Mouse (Mus musculus): ENCODE results near the gene Tbx21. TPM values are rescaled to one million over a fixed set of nuclear protein-coding genes. Genes with fewer than 3 reads are reported as not detected.

The Tbx21 gene
- total RNA-seq, 2 experiments from 2014 or later = 0.13 TPM; not detected in 1

DNA sequence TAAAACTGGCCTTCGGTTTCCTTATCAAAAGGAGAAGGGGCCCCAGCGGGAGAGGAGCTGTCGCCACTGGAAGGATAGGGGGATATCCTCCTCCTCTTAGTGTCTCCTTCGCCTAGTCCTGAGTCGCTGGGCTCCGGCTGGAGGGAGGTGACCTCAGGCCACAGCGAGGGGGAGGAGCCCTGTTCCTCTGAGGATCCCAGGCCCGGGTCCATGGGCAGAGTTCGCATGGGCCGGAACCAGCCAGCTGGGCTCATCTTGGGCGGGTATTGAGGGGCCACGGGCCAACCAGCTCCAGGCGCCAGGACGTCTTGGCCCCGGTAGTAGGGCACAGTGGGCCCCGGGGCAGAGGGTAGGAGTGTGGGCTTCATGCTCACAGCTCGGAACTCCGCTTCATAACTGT is 16.3 kb downstream of the Tbx21 start:
- peak in 1 of 2 experiments; percentile 7 for DNase-seq (ENCODE audit: low spot score in 2 of 2)
- intact Hi-C loops (cut with DNase I) = no loop called here

GRCm38 (mm10) chr11:97094600-97094999 is 20.5 kb downstream of the Tbx21 start:
- DNase-seq (ENCODE audit: low spot score in 2 of 2) = no peak
- intact Hi-C loops (cut with DNase I) = no loop called here

DNA sequence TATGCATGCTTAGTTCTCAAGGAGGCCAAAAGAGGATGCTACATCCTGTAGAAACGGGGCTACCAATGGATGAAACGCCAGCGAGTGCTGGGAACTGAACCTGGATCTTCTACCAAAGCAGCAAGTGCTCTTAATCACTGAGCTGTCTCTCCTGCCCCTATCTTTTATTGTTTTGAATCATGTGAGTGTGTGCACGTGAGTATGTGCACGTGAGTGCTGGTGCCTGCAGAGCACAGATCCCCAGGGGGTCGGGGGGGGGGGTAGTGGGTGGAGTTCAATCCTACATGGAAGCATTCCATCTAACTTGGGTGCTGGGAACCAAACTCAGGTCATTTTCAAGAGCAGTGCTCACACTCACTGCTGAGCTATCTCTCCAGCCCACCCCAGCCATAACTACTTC is 28.8 kb downstream of the Tbx21 start:
- no peak for DNase-seq (ENCODE audit: low spot score in 2 of 2)
- intact Hi-C loops (cut with DNase I) = no loop called here

- DNase-seq (ENCODE audit: low spot score in 2 of 2) = no peak
- intact Hi-C loops (cut with DNase I) = no loop called here
Observed at GRCm38 (mm10) chr11:97084821-97085505, 30.2 kb downstream of the Tbx21 start.

DNA sequence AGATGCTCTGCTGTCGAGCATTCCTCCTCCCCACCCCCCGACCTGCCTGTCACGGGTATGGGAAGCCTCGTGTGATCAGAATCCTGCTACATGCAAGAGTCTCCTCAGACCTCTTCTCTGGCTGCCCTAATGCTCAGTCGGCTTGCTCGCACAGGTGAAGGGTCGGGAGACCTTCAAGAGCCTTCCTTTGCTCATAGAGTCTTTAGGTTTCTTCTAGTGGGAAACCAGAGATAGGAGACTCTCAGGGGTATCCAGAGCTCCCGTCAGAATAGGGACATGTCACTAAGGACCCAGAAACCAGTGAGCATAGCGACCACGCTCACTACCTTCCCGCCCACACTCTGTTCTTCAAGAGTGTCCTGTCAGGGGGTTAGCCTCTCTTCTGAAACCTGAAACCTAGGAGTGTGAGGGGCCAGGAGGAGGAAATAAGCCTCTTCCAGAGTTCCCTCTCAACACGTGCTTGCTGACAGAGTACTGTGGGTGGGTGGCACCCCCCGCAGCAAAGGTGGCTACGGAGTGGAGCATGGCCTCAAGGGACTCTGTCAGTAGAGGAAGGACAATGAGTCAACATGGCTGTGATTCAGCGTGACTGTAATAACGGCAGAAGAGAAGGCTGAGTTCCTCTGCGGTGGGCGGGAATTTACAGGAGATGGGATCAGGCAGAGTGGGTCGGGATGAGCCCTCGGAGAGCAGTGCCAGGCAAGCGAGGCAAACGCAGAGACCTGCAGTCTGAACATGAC is 31.6 kb downstream of the Tbx21 start:
- peak; percentile 35 to 68 for DNase-seq (ENCODE audit: low spot score in 2 of 2)
- intact Hi-C loops (cut with DNase I) = no loop called here

DNA sequence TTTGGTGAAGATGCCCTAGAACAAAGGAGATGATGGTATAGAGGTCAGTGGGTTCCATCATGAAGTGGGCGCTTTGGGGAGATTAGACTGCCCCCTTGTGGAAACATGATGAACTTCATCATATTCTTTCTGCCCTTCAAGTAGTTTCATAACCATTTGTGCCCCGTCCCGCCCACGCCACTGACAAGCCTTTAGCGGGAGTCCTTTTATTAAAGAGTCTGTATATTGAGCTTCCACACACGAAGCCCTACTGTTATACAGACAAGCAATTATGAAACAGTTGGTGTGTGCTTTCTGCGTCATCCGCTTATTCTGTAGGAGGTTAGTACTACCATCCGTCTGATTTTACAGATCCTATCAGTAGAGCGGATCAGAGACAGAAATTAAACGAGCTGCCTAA is 32.2 kb downstream of the Tbx21 start:
- DNase-seq (ENCODE audit: low spot score in 2 of 2) = peak; percentile 52 to 71
- intact Hi-C loops (cut with DNase I) = no loop called here

GRCm38 (mm10) chr11:97080291-97080690 is 34.8 kb downstream of the Tbx21 start:
- intact Hi-C loops (cut with DNase I) = no loop called here
- no peak for DNase-seq (ENCODE audit: low spot score in 2 of 2)

DNA sequence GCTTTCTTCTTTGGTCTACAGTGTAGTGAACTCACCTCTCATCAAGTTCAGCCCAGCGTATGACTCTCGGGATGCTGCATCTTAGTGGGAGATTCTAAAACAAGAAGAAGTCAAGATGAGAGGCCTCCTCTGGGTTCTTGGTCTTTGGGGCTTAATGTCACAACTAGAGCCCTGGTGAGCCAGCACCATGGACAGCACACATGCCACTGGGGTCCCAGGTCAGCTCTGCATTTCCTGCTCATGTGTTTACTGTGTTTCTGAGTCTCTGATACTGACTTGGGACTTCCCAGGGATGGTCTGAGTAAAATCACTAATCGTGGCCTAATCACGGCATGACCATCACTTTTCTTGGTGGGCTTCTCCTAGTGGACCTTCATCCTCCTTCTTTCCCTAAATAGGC is 36.4 kb downstream of the Tbx21 start:
- no peak for DNase-seq (ENCODE audit: low spot score in 2 of 2)
- intact Hi-C loops (cut with DNase I) = no loop called here

GRCm38 (mm10) chr11:97074235-97074634 is 40.9 kb downstream of the Tbx21 start:
- no peak for DNase-seq (ENCODE audit: low spot score in 2 of 2)
- intact Hi-C loops (cut with DNase I) = no loop called here

GRCm38 (mm10) chr11:97072533-97072932 is 42.6 kb downstream of the Tbx21 start:
- intact Hi-C loops (cut with DNase I) = loop anchor here (2.0 kb wide), 1 partner anchor 74 kb away; no protein-coding TSS in a partner anchor
- peak; percentile 77 to 85 for DNase-seq (ENCODE audit: low spot score in 2 of 2)

- DNase-seq (ENCODE audit: low spot score in 2 of 2) = no peak
- intact Hi-C loops (cut with DNase I) = no loop called here
Observed at GRCm38 (mm10) chr11:97071129-97071528, 44.0 kb downstream of the Tbx21 start.

GRCm38 (mm10) chr11:97069770-97070169 is 45.4 kb downstream of the Tbx21 start:
- intact Hi-C loops (cut with DNase I) = no loop called here
- no peak for DNase-seq (ENCODE audit: low spot score in 2 of 2)

DNA sequence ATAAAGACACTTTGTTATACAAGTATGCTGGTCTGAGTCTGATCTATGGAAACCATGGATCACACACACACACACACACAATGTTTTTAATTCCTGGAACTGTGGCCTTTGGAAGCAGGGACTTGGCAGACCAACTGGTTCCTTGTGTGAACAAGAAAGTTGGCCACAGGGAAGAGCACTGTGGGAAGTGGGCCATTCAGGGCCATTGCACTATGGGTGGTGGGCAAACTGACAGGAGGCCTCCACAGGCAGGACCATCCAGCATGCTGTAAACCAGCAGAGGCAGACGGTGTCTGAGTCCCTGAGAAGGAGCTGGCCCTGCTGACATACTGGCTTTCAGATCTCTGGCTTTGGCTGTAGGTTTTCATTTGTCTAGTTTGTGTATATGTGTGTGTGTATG is 45.8 kb downstream of the Tbx21 start:
- DNase-seq (ENCODE audit: low spot score in 2 of 2) = no peak
- intact Hi-C loops (cut with DNase I) = no loop called here

GRCm38 (mm10) chr11:97066656-97067360 is 48.3 kb downstream of the Tbx21 start:
- intact Hi-C loops (cut with DNase I) = no loop called here
- no peak for DNase-seq (ENCODE audit: low spot score in 2 of 2)

DNA sequence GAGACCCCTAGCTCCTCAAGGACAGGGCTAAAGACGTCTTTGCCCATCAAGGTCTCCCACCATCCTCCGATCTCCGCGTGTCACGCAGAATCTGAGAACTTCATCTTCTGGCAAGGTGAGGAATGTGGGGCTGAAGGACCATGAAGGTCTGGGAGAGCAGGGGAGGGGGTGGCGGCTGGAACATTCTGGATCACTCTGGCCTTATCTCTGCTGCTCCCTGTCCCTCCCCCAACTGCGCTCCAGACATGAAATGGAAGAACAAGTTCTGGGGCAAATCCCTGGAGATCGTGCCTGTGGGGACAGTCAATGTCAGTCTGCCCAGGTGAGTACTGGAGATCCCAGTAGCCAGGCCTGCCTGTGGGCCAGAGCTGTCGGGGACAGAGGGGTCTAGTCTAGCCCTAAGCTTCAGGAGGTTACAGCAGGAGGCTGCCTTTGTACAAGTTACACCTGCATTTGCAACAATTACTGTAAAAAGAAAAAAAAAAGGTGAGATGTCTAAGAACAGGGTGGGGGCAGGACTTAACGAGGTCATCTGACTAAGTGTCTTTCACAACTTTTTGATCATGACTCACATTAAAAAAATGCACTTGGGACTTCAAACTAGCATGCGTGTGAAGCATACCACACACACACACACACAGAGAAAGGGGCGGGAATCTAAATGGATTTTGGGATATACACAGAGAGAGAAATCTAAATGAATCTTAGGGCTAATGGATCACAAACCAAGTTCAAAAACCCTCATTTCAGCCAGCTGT is 49.4 kb downstream of the Tbx21 start:
- intact Hi-C loops (cut with DNase I) = no loop called here
- DNase-seq (ENCODE audit: low spot score in 2 of 2) = no peak

- intact Hi-C loops (cut with DNase I) = no loop called here
- DNase-seq (ENCODE audit: low spot score in 2 of 2) = no peak
Observed at GRCm38 (mm10) chr11:97063921-97064295, 51.2 kb downstream of the Tbx21 start.

- DNase-seq (ENCODE audit: low spot score in 2 of 2) = no peak
- intact Hi-C loops (cut with DNase I) = no loop called here
Observed at GRCm38 (mm10) chr11:97063274-97063920, 51.7 kb downstream of the Tbx21 start.

DNA sequence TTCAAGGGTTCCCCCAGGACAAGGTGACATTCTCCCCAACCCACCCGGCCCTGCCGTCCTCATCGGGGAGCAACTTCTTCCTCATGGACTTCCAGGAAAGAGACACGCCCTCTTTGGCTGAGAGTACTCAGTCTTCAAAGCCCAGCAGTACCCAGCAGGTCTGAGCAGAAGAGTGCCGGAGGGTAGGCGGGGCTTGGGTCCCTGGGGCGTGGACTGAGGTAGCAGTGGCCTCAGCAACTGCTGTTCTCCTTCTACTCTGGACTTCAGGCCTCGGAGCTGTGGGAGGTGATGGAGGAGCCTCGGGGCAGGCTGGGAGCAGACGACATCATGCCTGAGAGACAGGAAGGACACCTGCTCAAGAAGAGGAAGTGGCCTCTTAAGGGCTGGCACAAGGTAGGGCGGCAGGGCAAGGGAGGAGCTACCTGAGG is 62.9 kb downstream of the Tbx21 start:
- intact Hi-C loops (cut with DNase I) = no loop called here

DNA sequence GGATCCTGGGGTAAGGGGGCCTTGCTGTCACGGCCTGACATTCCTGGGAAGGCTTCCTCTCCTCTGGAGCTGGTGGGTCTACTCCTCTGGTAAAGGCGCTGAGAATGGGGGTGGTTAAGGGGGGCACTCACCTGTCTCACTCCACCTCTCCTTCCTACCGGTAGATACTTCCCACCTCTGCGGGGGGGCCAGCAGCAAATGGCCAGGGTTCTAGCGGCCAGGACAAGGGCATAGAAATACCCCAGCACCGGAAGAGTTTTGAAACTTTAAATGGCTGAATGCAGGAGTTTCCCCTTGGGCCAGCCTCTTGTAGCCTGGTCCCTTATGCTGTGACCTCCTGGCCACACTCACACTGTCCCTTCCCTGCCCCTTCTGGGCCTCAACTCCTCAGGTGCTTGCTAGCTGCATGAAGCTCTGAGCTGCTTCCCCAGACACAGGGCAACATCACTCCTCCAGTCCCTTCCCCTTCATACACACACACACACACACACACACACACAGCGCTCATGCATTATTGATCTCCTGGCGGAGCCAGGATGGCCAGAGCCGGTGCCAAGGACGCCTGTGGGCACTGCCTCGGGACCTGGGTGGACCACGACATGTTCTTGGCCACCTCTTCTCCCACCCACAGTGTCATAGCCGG is 64.1 kb downstream of the Tbx21 start:
- intact Hi-C loops (cut with DNase I) = no loop called here
- no peak for DNase-seq (ENCODE audit: low spot score in 2 of 2)

More for the DNA sequence above, 62.9 kb downstream of the Tbx21 start:
- no peak for DNase-seq (ENCODE audit: low spot score in 2 of 2)
